Mouse (Mus musculus) embryonic facial prominence, embryonic 14.5 days (tissue): Measurements from ENCODE around the gene Emc8. TPM values are rescaled to one million over a fixed set of nuclear protein-coding genes. Genes with fewer than 3 reads are reported as not detected.
A peak's percentile ranks its signal among the peaks of the same experiment; 100 is the strongest.

ENCODE experiments used
- ATAC-seq: fragments of 200-750 bp; cut with Nextera tagmentation; 2 replicates; pipeline ENCODE4 v1.8.0; 2017; ENCODE audit warnings: low read depth, moderate number of reproducible peaks, moderate TSS enrichment
- DNase-seq: peaks from one replicate; pipeline ENCODE4 v3.0.0-alpha.2; 2015; ENCODE audit warnings: low spot score
- H3K27ac ChIP-seq: fragments of 300-500 bp; sonication (generic); replicated peaks from 2 replicates; pipeline ENCODE4 v1.5.1; 2014; ENCODE audit warnings: low read depth, mild to moderate bottlenecking, low read length, moderate library complexity
- H3K27me3 ChIP-seq: fragments of 300-500 bp; sonication (generic); replicated peaks from 2 replicates; pipeline ENCODE4 v1.6.1; 2014; ENCODE audit warnings: low read length; ENCODE audit not compliant: control insufficient read depth, insufficient read depth
- H3K36me3 ChIP-seq: fragments of 300-500 bp; sonication (generic); 2 replicates; pipeline ENCODE4 v1.6.1; 2014; ENCODE audit warnings: low read length, mixed read lengths; ENCODE audit not compliant: control insufficient read depth, insufficient read depth
- H3K4me1 ChIP-seq: fragments of 300-500 bp; sonication (generic); 2 replicates; pipeline ENCODE4 v1.6.1; 2014; ENCODE audit warnings: antibody characterized with exemption, low read length; ENCODE audit not compliant: control insufficient read depth, insufficient read depth
- H3K4me2 ChIP-seq: fragments of 300-500 bp; sonication (generic); 2 replicates; pipeline ENCODE4 v1.6.1; 2014; ENCODE audit warnings: low read depth, mild to moderate bottlenecking, low read length, moderate library complexity, mixed read lengths
- H3K4me3 ChIP-seq: fragments of 300-500 bp; sonication (generic); 2 replicates; pipeline ENCODE4 v1.5.1; 2014; ENCODE audit warnings: low read depth, mild to moderate bottlenecking, low read length
- H3K9ac ChIP-seq: fragments of 300-500 bp; sonication (generic); 2 replicates; pipeline ENCODE4 v1.6.1; 2014; ENCODE audit warnings: low read depth, mild to moderate bottlenecking, low read length, moderate library complexity, mixed read lengths
- H3K9me3 ChIP-seq: fragments of 300-500 bp; sonication (generic); 2 replicates; pipeline ENCODE4 v1.6.1; 2016; ENCODE audit warnings: low read length; ENCODE audit not compliant: control insufficient read depth
- WGBS: fragments of 180-500 bp; shearing (Covaris S2); extraction: QIAGEN DNeasy Blood & Tissue Kit; methylation state at CpG from one replicate; pipeline ENCODE4 v1.1.7; 2014; 5-methylcytosine and 5-hydroxymethylcytosine counted together
- polyA plus RNA-seq: library from polyadenylated mRNA; unstranded; fragments of >200 nt; fragmentation: Nextera tagmentation; extraction: Ambion mirVana; gene quantifications from 2 replicates; pipeline ENCODE4 v1.2.1, GENCODE M21; 2014

The Emc8 gene
- 221 and 243 TPM in 2 replicates for polyA plus RNA-seq

DNA sequence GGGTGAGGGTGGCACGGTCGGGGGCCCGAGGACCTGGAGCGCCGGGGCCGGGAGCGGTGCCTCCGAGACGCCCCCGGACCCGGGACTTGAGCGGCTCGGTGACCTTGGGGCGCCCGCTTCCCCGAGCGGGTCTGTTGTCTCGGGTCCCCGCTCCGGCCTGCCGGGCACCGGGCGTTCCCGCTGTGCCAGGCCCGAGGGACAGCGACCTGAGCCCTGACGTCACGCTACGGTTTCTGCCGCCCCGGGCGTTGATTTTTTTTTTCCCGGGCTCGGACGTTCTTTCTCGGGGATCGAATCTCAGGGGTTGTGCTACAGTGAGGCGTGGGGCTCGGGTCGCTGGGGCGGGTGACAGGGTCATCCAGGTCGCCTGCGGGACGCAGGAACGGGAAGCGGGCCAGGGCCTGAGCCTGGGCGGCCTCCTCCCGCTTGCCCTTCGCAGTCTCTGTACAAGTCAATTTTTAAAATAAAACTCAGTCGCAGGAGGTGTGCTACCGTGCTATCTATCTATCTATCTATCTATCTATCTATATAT, at the start of gene Emc8:
Emc8 (minus strand) TSS at position 200 of the 532 bp plus-strand sequence.
- Histone ChIP-seq H3K4me2 (peak within 1 kb of the TSS; percentile 92), H3K4me1 (peaks cover 20% of the 10 kb centered on the region), H3K27me3 (no peaks in the 10 kb centered on the region), H3K4me3 (peak within 1 kb of the TSS; percentile 97), H3K36me3 (peaks cover 36% of the 10 kb centered on the region), H3K9ac (peak within 1 kb of the TSS; percentile 98), H3K27ac (peak within 1 kb of the TSS; percentile 84), H3K9me3 (no peaks in the 10 kb centered on the region)
- WGBS, result 3% methylated on average over 15 of the region's 51 CpGs
- no peak for ATAC-seq
- DNase-seq, result no peak

- Histone ChIP-seq H3K36me3 (no peaks in the 10 kb centered on the region), H3K4me3 (no peak overlapping the region), H3K27ac (no peak overlapping the region), H3K27me3 (no peaks in the 10 kb centered on the region), H3K9me3 (no peaks in the 10 kb centered on the region), H3K4me2 (no peak overlapping the region), H3K9ac (no peak overlapping the region), H3K4me1 (no peaks in the 10 kb centered on the region)
- ATAC-seq, result no peak
- 75% methylated on average over 15 of the region's 15 CpGs for WGBS
- no peak for DNase-seq
Measured at GRCm38 (mm10) chr8:120715996-120716680, 47.8 kb upstream of the Emc8 start.

DNA sequence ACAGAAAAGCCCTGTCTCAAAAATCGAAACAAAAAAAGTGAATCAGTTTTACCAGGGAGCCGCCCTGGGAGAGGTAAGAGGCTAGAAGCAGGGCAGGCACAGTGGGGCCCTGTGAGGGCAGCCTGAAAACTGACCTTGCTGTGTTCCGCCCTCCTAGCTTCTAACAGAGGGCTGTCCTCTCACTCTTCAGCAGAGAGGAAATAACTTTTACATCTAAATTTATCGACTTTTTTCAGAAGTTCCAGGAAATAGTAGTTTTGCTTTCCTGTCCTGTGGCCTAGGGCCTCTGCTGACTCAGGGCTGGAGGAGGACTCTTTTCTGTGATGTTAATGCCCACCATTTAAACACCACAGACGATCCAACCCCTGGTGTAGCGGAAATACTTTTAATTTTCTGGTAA, 46.8 kb upstream of the Emc8 start:
- H3K4me2 ChIP-seq, result no peak overlapping the region
- no peak overlapping the region for H3K9ac ChIP-seq
- no peaks in the 10 kb centered on the region for H3K36me3 ChIP-seq
- H3K4me3 ChIP-seq, result no peak overlapping the region
- no peak overlapping the region for H3K27ac ChIP-seq
- H3K9me3 ChIP-seq, result no peaks in the 10 kb centered on the region
- 74% methylated on average over 6 of the region's 6 CpGs for WGBS
- H3K4me1 ChIP-seq, result no peaks in the 10 kb centered on the region
- no peaks in the 10 kb centered on the region for H3K27me3 ChIP-seq
- ATAC-seq (no peak), DNase-seq (no peak)

GRCm38 (mm10) chr8:120709176-120709575, 40.8 kb upstream of the Emc8 start:
- H3K27me3 ChIP-seq, result no peaks in the 10 kb centered on the region
- WGBS, result 77% methylated on average over 10 of the region's 10 CpGs
- H3K4me1 ChIP-seq, result no peaks in the 10 kb centered on the region
- no peaks in the 10 kb centered on the region for H3K9me3 ChIP-seq
- no peak overlapping the region for H3K4me3 ChIP-seq
- no peak overlapping the region for H3K9ac ChIP-seq
- DNase-seq (no peak), ATAC-seq (no peak)
- no peak overlapping the region for H3K27ac ChIP-seq
- H3K36me3 ChIP-seq, result no peaks in the 10 kb centered on the region
- no peak overlapping the region for H3K4me2 ChIP-seq

GRCm38 (mm10) chr8:120706193-120706592, 37.8 kb upstream of the Emc8 start:
- no peaks in the 10 kb centered on the region for H3K36me3 ChIP-seq
- DNase-seq (no peak), ATAC-seq (no peak)
- no peak overlapping the region for H3K4me2 ChIP-seq
- H3K4me1 ChIP-seq, result no peaks in the 10 kb centered on the region
- no peaks in the 10 kb centered on the region for H3K9me3 ChIP-seq
- H3K4me3 ChIP-seq, result no peak overlapping the region
- no peak overlapping the region for H3K27ac ChIP-seq
- no peaks in the 10 kb centered on the region for H3K27me3 ChIP-seq
- no peak overlapping the region for H3K9ac ChIP-seq
- WGBS, result 60% methylated on average over 3 of the region's 3 CpGs

DNA sequence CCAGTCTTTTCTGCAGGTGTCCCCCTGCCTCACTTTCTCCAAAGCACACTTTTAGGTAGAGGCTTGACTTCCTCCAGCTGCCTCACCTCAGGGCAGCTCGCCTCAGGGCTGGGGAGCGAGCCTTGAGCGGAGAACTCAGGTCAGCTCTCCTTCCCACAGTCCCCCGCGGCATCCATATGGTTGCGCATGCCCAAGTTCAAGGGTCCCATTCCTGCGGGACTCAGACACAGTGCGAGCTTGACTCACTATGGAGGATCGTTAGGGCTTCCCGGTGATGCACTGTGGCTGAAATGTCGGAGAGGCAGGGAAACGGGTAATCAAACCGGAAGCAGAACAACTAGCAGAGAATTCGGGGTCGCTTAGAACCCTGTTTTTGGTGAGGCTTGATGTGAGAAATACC, 36.8 kb upstream of the Emc8 start:
- H3K9ac ChIP-seq, result no peak overlapping the region
- 76% methylated on average over 15 of the region's 15 CpGs for WGBS
- ATAC-seq (no peak), DNase-seq (no peak)
- no peaks in the 10 kb centered on the region for H3K9me3 ChIP-seq
- H3K27me3 ChIP-seq, result no peaks in the 10 kb centered on the region
- H3K4me3 ChIP-seq, result no peak overlapping the region
- H3K27ac ChIP-seq, result no peak overlapping the region
- H3K4me1 ChIP-seq, result no peaks in the 10 kb centered on the region
- H3K4me2 ChIP-seq, result no peak overlapping the region
- H3K36me3 ChIP-seq, result no peaks in the 10 kb centered on the region

- WGBS, result 72% methylated on average over 9 of the region's 9 CpGs
- H3K36me3 ChIP-seq, result no peaks in the 10 kb centered on the region
- H3K27me3 ChIP-seq, result no peaks in the 10 kb centered on the region
- no peak overlapping the region for H3K27ac ChIP-seq
- DNase-seq (no peak), ATAC-seq (no peak)
- no peaks in the 10 kb centered on the region for H3K4me1 ChIP-seq
- no peak overlapping the region for H3K4me2 ChIP-seq
- no peaks in the 10 kb centered on the region for H3K9me3 ChIP-seq
- no peak overlapping the region for H3K9ac ChIP-seq
- H3K4me3 ChIP-seq, result no peak overlapping the region
Measured at GRCm38 (mm10) chr8:120704203-120704602, 35.8 kb upstream of the Emc8 start.

GRCm38 (mm10) chr8:120701758-120702465, 33.5 kb upstream of the Emc8 start:
- no peak overlapping the region for H3K27ac ChIP-seq
- H3K4me3 ChIP-seq, result no peak overlapping the region
- H3K36me3 ChIP-seq, result no peaks in the 10 kb centered on the region
- no peak overlapping the region for H3K9ac ChIP-seq
- no peaks in the 10 kb centered on the region for H3K27me3 ChIP-seq
- no peaks in the 10 kb centered on the region; the same call in 1 of the 2 replicates for H3K4me1 ChIP-seq
- 60% methylated on average over 19 of the region's 19 CpGs for WGBS
- H3K4me2 ChIP-seq, result no peak overlapping the region
- no peaks in the 10 kb centered on the region for H3K9me3 ChIP-seq
- no peak for ATAC-seq
- no peak for DNase-seq
